Mouse (Mus musculus): ENCODE data around the gene Sema5a. TPM values are rescaled to one million over a fixed set of nuclear protein-coding genes. Genes with fewer than 3 reads are reported as not detected.

Gene Sema5a
- total and polyA plus RNA-seq, 3 experiments, result 0.17 to 0.27 (median 0.17) TPM

DNA sequence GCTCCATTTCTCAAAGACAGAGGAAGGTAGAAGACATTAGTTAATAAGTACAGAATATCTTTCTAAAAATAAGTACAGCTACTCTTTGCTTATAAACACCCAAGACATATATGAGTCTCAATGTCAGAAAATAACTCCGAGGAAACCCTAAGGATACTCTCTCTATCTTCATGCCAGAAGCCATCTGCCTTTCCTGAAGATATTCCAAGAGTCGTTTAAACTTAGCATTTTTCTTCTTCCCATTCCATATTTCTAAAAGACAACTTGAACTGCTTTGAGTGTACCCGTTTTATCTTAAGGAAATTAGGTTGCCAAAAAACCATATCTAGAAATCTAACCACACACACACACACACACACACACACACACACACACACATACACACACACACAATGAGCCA is 4.5 kb upstream of the Sema5a start:
- H3K9me3 ChIP-seq (replicated peaks; ENCODE audit: low read length), result no peaks in the 10 kb centered on the region
- peaks cover 3 to 5% of the 10 kb centered on the region in 2 experiments for H3K4me1 ChIP-seq (ENCODE audit: control insufficient read depth in 1 of 2, insufficient read depth in 2 of 2)
- H3K36me3 ChIP-seq (replicated peaks in 1 of 2; ENCODE audit: control insufficient read depth in 1 of 2, insufficient read depth in 1 of 2, low read length in 1 of 2), result no peaks in the 10 kb centered on the region
- no peak overlapping the region for H3K9ac ChIP-seq (ENCODE audit: insufficient read depth, low read depth)
- peaks cover under 1% of the 10 kb centered on the region for H3K27me3 ChIP-seq (replicated peaks)
- H3K79me2 ChIP-seq (replicated peaks; ENCODE audit: control insufficient read depth, extremely low read depth, insufficient read depth, poor library complexity, severe bottlenecking), result no peaks in the 10 kb centered on the region
- no peak for DNase-seq (ENCODE audit: extremely low read depth)
- dilution Hi-C loops (cut with MboI; ENCODE audit: extremely low pct_ligation_motif_present, extremely low pct_unique_long_range_greater_than_20kb, low sequenced_read_pairs), result no loop called here
- TF ChIP-seq IRF4 (IDR thresholded peaks at IDR 0.05; ENCODE audit: low read depth, low read length) (no peak), MAZ (IDR thresholded peaks at IDR 0.05; ENCODE audit: low read depth, low read length) (no peak)
- H3K27ac ChIP-seq (ENCODE audit: insufficient read depth, low read depth), result no peak overlapping the region
- H3K4me3 ChIP-seq (replicated peaks in 1 of 3; ENCODE audit: low read depth in 2 of 3, low read length in 2 of 3, poor library complexity in 1 of 3), result no peak overlapping the region
- no peak overlapping the region for H3K4me2 ChIP-seq (ENCODE audit: insufficient read depth, low read depth, poor library complexity, severe bottlenecking)
- in situ Hi-C loops (cut with MboI; ENCODE audit: low pct_ligation_motif_present, low pct_unique_long_range_greater_than_20kb, low sequenced_read_pairs), result loop anchor here (10.0 to 25.0 kb wide), 4 partner anchors 195 to 472 kb away; no protein-coding TSS in a partner anchor

DNA sequence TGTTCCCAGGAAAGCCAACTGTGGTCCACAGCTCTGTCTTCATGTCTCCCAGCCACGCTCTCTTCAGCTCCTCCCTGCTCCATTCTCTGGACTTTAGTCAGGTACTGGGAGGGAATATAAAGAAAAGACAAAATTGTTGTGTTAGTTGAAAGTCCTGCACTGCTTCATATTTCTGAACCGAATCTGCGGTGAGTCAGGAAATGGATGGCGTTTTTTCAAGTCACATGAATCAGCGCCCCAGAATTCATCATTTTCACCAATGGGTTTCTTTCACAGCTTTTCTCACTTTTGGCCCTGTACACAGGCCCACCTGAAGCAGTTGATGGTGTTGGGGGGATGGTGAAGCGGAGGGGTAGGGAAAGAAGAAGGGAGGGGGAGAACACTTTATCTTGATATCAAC is 2.9 kb upstream of the Sema5a start:
- no peak overlapping the region for H3K9ac ChIP-seq (ENCODE audit: insufficient read depth, low read depth)
- no peak for DNase-seq (ENCODE audit: extremely low read depth)
- H3K4me1 ChIP-seq (ENCODE audit: control insufficient read depth in 1 of 2, insufficient read depth in 2 of 2), result peaks cover 9 to 16% of the 10 kb centered on the region in 2 experiments
- no peak overlapping the region for H3K4me3 ChIP-seq (replicated peaks in 1 of 3; ENCODE audit: low read depth in 2 of 3, low read length in 2 of 3, poor library complexity in 1 of 3)
- in situ Hi-C loops (cut with MboI; ENCODE audit: low pct_ligation_motif_present, low pct_unique_long_range_greater_than_20kb, low sequenced_read_pairs), result loop anchor here (10.0 to 25.0 kb wide), 4 partner anchors 193 to 471 kb away; no protein-coding TSS in a partner anchor
- TF ChIP-seq ZNF384 (IDR thresholded peaks at IDR 0.05; ENCODE audit: low read depth, low read length), result no peak
- no peak for TF ChIP-seq NRF1 (IDR thresholded peaks at IDR 0.05; ENCODE audit: low read depth, low read length)
- TF ChIP-seq MXI1 (IDR thresholded peaks at IDR 0.05; ENCODE audit: low read depth, low read length), result no peak
- no peak for TF ChIP-seq CTCF (conservative IDR thresholded peaks at IDR 0.05 in 1 of 2, IDR thresholded peaks at IDR 0.05 in 1 of 2; ENCODE audit: low read depth in 2 of 2, low read length in 2 of 2)
- TF ChIP-seq E2F4 (IDR thresholded peaks at IDR 0.05; ENCODE audit: insufficient replicate concordance, low read depth, low read length), result no peak
- H3K9me3 ChIP-seq (replicated peaks; ENCODE audit: low read length), result no peaks in the 10 kb centered on the region
- no peaks in the 10 kb centered on the region for H3K79me2 ChIP-seq (replicated peaks; ENCODE audit: control insufficient read depth, extremely low read depth, insufficient read depth, poor library complexity, severe bottlenecking)
- dilution Hi-C loops (cut with MboI; ENCODE audit: extremely low pct_ligation_motif_present, extremely low pct_unique_long_range_greater_than_20kb, low sequenced_read_pairs), result no loop called here
- H3K4me2 ChIP-seq (ENCODE audit: insufficient read depth, low read depth, poor library complexity, severe bottlenecking), result no peak overlapping the region
- no peak overlapping the region for H3K27ac ChIP-seq (ENCODE audit: insufficient read depth, low read depth)
- H3K36me3 ChIP-seq (replicated peaks in 1 of 2; ENCODE audit: control insufficient read depth in 1 of 2, insufficient read depth in 1 of 2, low read length in 1 of 2), result no peaks in the 10 kb centered on the region
- H3K27me3 ChIP-seq (replicated peaks), result peaks cover 4% of the 10 kb centered on the region

DNA sequence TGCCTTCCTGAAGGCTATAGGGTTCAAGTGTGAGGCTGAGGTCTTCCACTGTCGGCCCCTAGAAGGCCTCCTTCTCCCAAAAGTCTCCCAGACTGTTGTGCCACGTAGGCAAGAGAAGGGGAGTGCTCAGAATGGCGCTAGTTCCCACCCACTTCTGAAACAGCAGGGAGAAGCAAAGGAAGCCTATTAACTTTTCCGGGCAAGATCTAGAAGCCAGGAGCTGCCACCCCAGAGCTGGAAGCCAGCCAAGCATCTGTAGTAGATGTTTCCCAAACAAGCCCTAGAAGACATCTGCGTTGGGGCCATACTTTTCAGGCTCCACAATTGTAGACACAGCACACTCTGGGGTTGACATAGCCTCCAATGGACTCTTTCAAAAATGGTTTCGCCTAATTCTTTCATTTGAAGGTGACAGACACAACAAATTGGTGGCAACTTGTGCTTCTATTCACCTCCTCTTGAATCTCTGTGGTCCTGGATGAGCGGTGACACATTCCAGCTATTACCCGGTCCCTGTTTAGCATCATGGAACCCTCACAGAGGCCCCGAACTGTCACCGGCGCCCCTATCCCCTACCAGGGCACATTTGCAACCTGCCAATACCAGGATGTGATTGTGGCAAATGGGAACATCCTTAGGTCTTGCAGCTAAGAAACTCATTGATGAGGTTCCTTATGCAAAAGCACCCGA is 1.4 kb upstream of the Sema5a start:
- H3K9ac ChIP-seq (ENCODE audit: insufficient read depth, low read depth), result no peak overlapping the region
- no peak overlapping the region for H3K27ac ChIP-seq (ENCODE audit: insufficient read depth, low read depth)
- DNase-seq (ENCODE audit: extremely low read depth), result no peak
- TF ChIP-seq EP300 (IDR thresholded peaks at IDR 0.05; ENCODE audit: low read length) (no peak), TBP (conservative IDR thresholded peaks at IDR 0.05; ENCODE audit: low read depth, low read length) (no peak), GABPA (IDR thresholded peaks at IDR 0.05; ENCODE audit: insufficient replicate concordance, low read depth, low read length) (no peak), E2F4 (IDR thresholded peaks at IDR 0.05; ENCODE audit: insufficient replicate concordance, low read depth, low read length) (no peak), PAX5 (IDR thresholded peaks at IDR 0.05; ENCODE audit: low read length) (no peak), RCOR1 (conservative IDR thresholded peaks at IDR 0.05; ENCODE audit: low read depth, low read length) (no peak), CHD2 (IDR thresholded peaks at IDR 0.05; ENCODE audit: low read length) (no peak), POLR2A (IDR thresholded peaks at IDR 0.05; ENCODE audit: low read depth, low read length) (no peak), MEF2A (IDR thresholded peaks at IDR 0.05; ENCODE audit: borderline replicate concordance, low read depth, low read length) (no peak), ZKSCAN1 (IDR thresholded peaks at IDR 0.05; ENCODE audit: borderline replicate concordance, low read depth, low read length) (no peak), UBTF (IDR thresholded peaks at IDR 0.05; ENCODE audit: low read depth, low read length) (no peak), NRF1 (IDR thresholded peaks at IDR 0.05; ENCODE audit: low read depth, low read length) (no peak), MXI1 (IDR thresholded peaks at IDR 0.05; ENCODE audit: low read depth, low read length) (no peak), IRF4 (IDR thresholded peaks at IDR 0.05; ENCODE audit: low read depth, low read length) (no peak), KAT2A (IDR thresholded peaks at IDR 0.05; ENCODE audit: insufficient replicate concordance, low read length) (no peak), MYC (IDR thresholded peaks at IDR 0.05; ENCODE audit: low read depth, low read length) (no peak)
- no peak overlapping the region for H3K4me3 ChIP-seq (replicated peaks in 1 of 3; ENCODE audit: low read depth in 2 of 3, low read length in 2 of 3, poor library complexity in 1 of 3)
- H3K27me3 ChIP-seq (replicated peaks), result peaks cover 4% of the 10 kb centered on the region
- dilution Hi-C loops (cut with MboI; ENCODE audit: extremely low pct_ligation_motif_present, extremely low pct_unique_long_range_greater_than_20kb, low sequenced_read_pairs) (no loop called here), in situ Hi-C loops (cut with MboI; ENCODE audit: low pct_ligation_motif_present, low pct_unique_long_range_greater_than_20kb, low sequenced_read_pairs) (loop anchor here (10.0 to 25.0 kb wide), 4 partner anchors 192 to 469 kb away; no protein-coding TSS in a partner anchor)
- peaks cover 9 to 16% of the 10 kb centered on the region in 2 experiments for H3K4me1 ChIP-seq (ENCODE audit: control insufficient read depth in 1 of 2, insufficient read depth in 2 of 2)
- H3K9me3 ChIP-seq (replicated peaks; ENCODE audit: low read length), result no peaks in the 10 kb centered on the region
- no peaks in the 10 kb centered on the region for H3K36me3 ChIP-seq (replicated peaks in 1 of 2; ENCODE audit: control insufficient read depth in 1 of 2, insufficient read depth in 1 of 2, low read length in 1 of 2)
- H3K79me2 ChIP-seq (replicated peaks; ENCODE audit: control insufficient read depth, extremely low read depth, insufficient read depth, poor library complexity, severe bottlenecking), result no peaks in the 10 kb centered on the region
- no peak overlapping the region for H3K4me2 ChIP-seq (ENCODE audit: insufficient read depth, low read depth, poor library complexity, severe bottlenecking)

Measured in CH12.LX (cell line).